Mouse (Mus musculus) CH12.LX (cell line): ENCODE measurements around the gene Adamtsl5.

Experiments used
- CTCF ChIP-seq, 2 experiments: IDR thresholded peaks in 1 of 2; conservative IDR thresholded peaks in 1 of 2; 2 replicates each; pipeline ENCODE4 v1.5.1; 2011 to 2012; ENCODE audit warnings: low read depth in 2 of 2, low read length in 2 of 2, improper control_type of control experiment in 1 of 2, inconsistent platforms in 1 of 2, mild to moderate bottlenecking in 1 of 2, moderate library complexity in 1 of 2
- EP300 ChIP-seq: IDR thresholded peaks from 2 replicates; pipeline ENCODE4 v1.6.1; 2011; ENCODE audit warnings: low read length, improper control_type of control experiment
- GABPA ChIP-seq: IDR thresholded peaks from 2 replicates; pipeline ENCODE4 v1.6.1; 2012; ENCODE audit warnings: low read depth, low read length, improper control_type of control experiment, inconsistent platforms; ENCODE audit not compliant: insufficient replicate concordance
- MEF2A ChIP-seq: IDR thresholded peaks from 2 replicates; pipeline ENCODE4 v1.6.1; 2014; ENCODE audit warnings: low read depth, mild to moderate bottlenecking, inconsistent platforms, low read length, improper control_type of control experiment, borderline replicate concordance
- NRF1 ChIP-seq: IDR thresholded peaks from 2 replicates; pipeline ENCODE4 v1.6.1; 2014; ENCODE audit warnings: low read depth, mild to moderate bottlenecking, inconsistent platforms, low read length, improper control_type of control experiment, moderate library complexity
- UBTF ChIP-seq: IDR thresholded peaks from 2 replicates; pipeline ENCODE4 v1.6.1; 2012; ENCODE audit warnings: low read depth, mild to moderate bottlenecking, inconsistent platforms, low read length, improper control_type of control experiment, moderate library complexity
- ZNF384 ChIP-seq: IDR thresholded peaks from 2 replicates; pipeline ENCODE4 v1.6.1; 2012; ENCODE audit warnings: low read depth, low read length, improper control_type of control experiment, inconsistent platforms

DNA sequence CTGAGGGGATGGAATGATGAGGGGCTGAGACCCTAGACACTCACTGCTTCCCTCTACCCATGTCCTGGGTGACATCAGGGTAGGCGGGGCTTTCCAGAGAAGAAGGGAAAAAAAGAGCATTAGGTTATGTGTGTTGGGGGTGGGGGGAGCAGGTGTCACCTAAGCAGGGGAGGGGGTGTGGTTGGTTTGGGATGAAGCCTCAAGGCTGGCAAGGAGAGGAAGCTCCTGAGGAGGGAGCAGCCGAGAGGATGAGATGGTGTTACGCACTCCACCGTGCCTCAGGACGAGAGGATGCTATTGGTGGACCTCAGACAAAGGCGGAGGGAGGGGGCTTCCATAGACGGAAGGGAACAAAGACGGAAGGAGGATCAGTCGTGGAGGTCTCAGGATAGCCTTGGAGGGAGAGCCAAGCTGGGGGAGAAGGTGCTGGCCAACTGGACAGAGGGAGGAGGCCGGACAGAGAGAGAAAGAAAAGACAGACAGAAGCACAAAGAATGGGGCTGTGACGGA, 47.5 kb downstream of the Adamtsl5 start:
- TF ChIP-seq NRF1: no peak
- no peak for TF ChIP-seq GABPA
- no peak for TF ChIP-seq ZNF384
- no peak for TF ChIP-seq CTCF (conservative IDR thresholded peaks at IDR 0.05 in 1 of 2, IDR thresholded peaks at IDR 0.05 in 1 of 2; ENCODE audit: low read depth in 2 of 2, low read length in 2 of 2)
- no peak for TF ChIP-seq MEF2A
- no peak for TF ChIP-seq EP300
- no peak for TF ChIP-seq UBTF
